Mouse (Mus musculus) cerebellum, adult 8-10 months (tissue): Measurements from ENCODE around the gene Fgf2.
A peak's percentile ranks its signal among the peaks of the same experiment; 100 is the strongest.

Experiments
- DNase-seq: peaks from one replicate; pipeline ENCODE4 v3.0.0; 2022

Fgf2 gene

GRCm38 (mm10) chr3:37418961-37419457, 70.9 kb downstream of the Fgf2 start:
- DNase-seq = no peak

GRCm38 (mm10) chr3:37419458-37419991, 71.4 kb downstream of the Fgf2 start, which contains the start of gene Spata5:
Gene Spata5, plus strand, starts transcription at chr3:37419896.
- DNase-seq = peak; percentile 96

GRCm38 (mm10) chr3:37420072-37420471, 71.9 kb downstream of the Fgf2 start, which contains the start of gene Nudt6:
Gene Nudt6, minus strand, starts transcription at chr3:37420211.
- peak; percentile 86 for DNase-seq

GRCm38 (mm10) chr3:37420641-37421040, 72.5 kb downstream of the Fgf2 start:
- no peak for DNase-seq

GRCm38 (mm10) chr3:37421179-37421578, 73.0 kb downstream of the Fgf2 start:
- DNase-seq = no peak

- no peak for DNase-seq
Measured at GRCm38 (mm10) chr3:37426069-37426468, 77.9 kb downstream of the Fgf2 start.

- no peak for DNase-seq
Measured at GRCm38 (mm10) chr3:37430359-37430758, 82.2 kb downstream of the Fgf2 start.

GRCm38 (mm10) chr3:37439770-37440169, 91.6 kb downstream of the Fgf2 start:
- DNase-seq = no peak

- DNase-seq = no peak
Measured at GRCm38 (mm10) chr3:37443409-37443808, 95.3 kb downstream of the Fgf2 start.

GRCm38 (mm10) chr3:37455992-37456391, 107.8 kb downstream of the Fgf2 start:
- DNase-seq = no peak
